Mouse (Mus musculus) lung, postnatal 14 days (tissue): Measurements from ENCODE around the gene Pgap1.

Source experiments
- DNase-seq: peaks from one replicate; pipeline ENCODE4 v3.0.0; 2021

The Pgap1 gene

DNA sequence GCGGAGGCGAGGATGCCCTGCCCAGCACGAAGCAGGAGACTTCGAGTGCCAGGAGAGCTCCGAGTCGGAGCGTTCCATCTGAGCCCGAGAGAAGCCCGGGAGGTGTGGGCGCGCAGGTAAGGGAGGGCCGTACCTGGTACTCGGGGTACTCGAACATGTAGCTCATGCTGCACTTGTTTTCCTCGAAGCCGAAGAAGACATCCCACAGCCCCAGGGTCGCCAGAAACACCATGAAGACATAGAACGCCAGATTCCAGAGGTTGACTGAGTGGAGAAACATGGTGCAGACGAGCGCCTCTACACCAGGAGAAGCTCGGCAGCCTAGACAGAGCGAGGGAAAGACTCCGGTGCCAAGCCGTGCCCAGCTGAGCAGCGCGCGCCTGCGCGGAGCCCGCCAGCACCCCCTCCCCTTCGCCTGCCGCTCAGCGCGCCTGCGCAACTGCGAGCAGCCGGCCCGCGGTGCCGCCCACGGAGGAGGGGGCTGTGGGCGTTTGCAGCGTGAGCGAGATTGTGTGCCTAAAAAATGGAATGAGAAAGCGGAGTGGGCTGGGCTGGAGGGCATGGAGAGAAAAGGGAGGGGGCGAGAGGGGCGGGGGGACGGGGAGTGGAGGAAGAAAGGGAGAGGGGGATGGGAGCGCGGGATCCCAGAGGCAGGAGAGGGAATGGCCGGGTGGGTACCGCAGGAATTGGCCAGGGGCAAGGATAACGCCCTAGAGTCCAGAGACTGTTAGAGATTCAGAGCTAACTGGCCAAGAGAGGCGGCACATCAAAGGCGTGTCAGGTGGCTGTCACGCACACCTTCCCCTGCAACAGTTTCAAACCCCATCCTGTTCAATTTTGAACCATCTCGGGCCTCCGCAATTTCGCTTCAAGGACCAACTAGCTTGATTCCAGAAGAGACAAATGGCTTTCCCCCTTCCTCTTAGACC is at the start of gene Pgap1:
Gene Pgap1 (minus strand): TSS at position 384 of the 929 bp plus-strand sequence.
- DNase-seq, result peak; percentile 89

DNA sequence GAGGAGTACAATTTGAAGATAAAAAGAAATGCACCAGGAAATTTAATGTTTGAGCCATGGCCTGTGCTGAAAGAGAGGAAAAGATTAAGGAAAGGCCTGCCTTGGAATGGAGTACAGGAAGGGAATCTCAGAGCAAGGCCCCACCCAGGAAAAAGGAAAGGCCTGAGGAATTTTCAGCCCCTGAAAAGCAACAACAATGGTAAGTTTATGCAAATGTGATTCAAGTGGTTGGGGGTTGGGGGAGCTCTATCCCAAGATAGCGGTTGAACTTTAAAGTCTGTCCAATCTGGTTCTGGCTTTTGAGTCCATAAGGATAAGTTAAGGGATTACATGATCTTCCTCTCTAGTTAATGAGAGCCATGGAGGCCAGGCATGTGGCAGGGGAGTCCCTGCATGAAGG is 49.5 kb upstream of the Pgap1 start:
- DNase-seq, result no peak

DNA sequence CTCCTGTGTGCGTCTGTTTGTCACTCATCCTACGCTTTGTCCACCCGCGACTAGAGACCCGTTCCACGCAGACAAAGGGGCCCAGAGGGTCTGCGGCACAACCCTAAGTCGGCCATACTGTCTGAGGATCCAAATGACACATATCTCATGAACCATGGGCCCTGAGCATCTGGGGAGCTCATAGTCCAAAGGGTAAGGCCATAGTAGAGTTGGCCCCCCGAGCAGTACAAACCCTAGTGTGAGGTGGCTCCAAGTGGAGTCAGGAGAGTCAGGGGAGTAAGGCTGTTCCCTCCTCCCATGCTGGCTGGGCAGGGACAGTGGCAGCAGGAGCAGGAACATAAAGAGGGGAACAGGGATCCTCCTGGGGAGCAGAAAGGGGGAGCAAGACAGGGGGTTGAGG is 44.2 kb upstream of the Pgap1 start:
- no peak for DNase-seq

DNA sequence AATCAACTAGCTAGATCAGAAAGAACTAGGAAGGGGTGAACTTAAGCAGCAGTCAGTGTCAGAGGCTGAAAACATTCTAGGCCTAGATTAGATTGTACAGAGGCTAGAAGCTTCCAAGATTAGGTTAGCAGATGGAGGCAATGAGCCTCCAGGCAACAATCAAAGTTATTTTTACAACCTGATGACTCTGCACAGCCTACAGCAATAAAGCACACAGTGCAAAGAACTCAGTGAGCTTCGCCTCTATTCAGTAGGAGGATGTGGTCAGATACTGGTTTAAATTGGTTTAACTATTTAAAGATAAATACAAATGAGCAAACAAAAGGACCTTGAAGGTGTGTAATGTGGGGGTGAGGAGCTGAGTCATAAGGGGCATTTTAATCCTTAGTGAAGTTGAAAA is 42.8 kb upstream of the Pgap1 start:
- no peak for DNase-seq

DNA sequence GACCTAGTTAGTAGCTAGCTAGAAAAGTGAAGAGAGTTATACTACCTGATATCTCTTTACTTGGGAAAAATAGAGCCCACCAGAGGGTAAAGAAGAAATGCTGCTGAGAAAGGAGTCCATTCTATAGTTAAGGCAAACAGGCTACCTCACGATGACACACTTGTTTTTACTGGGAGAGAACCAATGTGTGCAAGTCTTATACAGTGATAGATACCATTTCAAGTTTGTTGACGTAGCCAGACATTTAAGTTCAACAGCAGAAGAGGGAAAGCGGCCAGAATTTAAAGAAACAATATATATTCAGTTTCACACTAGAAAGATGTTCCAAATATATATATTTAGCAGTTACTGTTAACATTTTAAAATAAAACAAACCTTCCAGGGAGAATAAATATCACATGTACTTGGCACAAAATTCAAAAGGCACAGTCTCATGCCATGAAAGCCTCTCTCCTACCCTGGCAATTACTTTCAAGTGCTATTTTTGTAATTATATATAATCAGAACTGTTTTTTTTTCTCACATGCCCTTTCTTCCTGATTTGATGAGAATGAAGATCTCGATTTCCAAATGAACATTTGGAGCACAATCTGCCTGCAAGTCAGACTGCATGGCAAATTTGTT is 40.2 kb upstream of the Pgap1 start:
- DNase-seq, result no peak

DNA sequence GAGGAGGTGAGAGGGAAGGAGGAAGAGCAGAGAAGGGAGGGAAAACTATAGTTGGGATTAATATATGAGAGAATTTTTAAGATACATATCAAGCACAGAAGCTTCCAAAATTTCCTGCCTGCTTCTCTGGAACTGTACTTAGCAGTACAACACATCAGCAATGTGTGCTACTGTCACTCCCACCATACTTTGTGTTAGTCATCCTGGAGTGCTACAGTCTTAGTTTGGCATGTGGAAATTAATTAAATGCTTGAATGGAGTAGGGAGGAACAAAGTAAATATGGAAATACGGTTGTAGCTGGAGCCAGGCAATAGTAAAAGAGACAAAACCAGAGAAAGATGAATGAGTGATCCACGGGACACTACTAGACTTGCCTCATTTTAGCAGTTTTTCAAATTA is 38.7 kb upstream of the Pgap1 start:
- no peak for DNase-seq

DNA sequence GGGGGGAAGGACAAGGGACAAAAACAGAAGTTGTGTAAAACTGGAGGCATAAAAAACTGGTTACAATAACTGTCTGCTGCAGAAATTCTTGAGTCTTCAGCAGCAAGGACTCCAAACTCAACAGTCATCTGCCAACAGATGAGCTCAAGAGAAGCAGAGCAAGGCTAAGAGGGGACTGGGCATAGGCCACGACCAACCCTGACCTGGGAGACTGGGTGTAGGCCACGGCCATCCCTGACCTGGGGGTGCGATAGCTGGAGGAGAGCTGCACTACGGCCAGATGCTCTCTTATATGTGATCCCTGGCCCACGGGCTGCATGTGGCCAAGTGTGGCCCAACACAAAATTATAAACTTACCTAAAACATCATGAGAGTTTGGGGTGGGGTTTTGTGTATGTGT is 29.6 kb upstream of the Pgap1 start:
- no peak for DNase-seq

DNA sequence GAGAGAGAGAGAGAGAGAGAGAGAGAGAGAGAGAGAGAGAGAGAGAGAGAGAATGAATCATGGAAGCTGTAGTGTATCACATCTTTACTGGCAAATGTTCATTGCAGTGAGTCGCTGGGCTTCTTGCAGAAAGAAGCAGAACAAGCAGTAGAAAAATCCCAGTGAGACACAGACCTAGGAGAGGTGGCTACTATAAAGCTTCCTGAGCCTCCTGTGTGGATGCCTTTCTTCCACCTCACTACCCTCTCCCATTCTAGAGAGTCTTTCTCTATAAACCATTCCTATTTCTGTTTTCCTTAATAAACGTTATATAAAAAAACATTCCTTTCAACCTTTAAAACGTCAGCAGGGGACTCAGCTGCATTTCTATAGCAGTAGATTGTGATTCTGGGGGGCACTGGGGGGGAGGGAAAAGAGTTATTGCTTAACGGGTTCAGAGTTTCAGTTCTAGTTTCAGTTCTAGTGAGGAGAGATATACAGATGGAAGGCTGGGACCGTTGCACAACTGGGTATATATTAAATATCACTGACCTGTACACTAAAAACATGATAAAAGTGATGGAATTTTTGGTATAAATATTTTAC is 28.6 kb upstream of the Pgap1 start:
- no peak for DNase-seq

DNA sequence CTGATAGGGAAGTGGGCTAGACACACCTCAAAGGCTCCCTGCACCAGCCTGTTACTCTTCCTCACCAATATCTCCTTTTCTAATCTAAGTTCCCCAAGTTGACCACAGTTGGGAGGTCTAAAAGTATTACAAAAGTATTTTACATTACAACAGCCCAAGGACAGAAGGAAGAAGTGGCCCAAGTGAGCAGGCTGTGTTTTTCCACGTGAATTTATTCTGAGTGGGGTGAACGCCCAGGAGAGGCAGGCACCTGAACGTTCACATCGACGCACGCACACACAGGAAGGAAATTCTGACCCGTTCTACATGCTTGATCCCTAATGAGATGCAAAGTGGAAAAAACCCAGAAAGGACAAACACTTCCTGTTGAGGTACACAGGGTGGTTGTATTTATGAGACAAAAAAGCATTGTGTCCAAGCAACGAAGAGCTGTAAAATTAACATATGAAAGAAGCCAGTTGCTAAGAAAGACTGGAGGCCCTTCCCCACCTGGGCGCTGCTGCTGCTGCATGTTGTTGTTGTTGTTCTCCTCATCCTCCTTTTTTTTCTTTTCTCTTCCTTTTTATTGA is 27.9 kb upstream of the Pgap1 start:
- DNase-seq, result no peak

DNA sequence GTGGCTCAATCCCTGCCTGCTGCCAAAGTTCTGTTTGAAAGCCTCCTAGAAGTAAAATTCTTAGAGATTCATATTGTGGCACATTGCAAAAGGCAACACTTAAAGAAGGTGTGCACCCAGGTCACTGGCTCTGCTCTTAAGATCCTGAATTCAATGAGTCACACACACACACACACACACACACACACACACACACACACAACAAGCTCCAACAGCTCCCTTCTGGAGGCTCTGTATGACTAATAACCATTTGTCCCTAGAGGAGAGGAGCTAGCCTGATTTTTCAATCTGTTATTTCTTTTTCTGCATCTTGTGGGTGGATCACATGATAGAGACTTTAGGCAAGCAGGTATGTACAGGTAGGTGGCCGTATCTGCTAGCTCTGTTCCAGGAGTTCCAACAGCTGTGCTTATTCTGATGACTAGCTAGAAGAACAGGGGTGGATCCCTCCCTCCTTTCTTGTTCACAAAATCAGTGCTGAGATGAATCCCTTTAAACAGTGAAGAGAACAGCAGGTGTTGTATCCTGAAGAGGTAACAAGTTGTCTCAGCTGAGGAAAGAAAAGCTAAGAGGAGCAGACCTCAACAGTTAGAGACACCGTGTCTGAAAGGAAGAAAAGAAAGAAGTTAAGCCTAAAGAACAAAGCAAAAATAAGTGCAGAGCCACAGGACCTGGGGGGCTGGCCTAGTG is 27.2 kb upstream of the Pgap1 start:
- DNase-seq, result no peak

DNA sequence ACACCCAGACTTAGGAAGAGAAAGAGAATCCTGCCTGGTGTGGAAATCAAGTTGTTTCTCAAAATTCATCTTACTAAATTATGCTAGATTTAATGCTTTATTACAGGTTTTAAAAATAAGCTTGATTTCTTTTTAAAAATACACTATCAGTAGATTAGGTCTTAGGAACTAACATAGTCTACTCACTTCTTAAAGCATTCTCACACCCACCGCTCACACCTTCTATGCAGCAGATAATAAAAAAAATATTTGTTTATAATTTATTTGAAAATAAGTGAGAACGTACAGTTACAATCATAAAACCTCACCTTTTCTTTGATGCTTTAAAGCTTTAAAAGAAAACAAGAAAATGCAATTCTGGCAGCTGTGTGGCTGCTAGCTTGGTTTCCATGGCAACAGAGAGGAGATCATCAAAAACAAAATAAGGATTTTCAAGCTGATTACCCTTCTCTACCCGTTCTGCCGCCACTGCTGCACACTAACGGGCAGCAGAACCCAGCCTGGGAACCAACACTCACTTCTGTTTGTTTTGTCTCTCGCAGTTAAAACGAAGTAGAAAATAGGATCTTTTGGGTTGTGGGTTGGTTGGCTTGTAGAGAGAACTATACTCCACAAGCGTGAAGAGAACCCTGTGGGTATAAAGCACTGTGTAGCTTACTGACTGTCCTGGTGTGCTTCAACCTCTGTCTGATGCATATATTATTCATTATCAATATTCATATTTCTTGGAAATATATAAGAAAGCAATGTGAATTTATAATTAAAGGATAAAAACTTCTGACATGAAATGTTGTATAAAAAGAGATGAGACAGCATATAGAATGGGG is 21.1 kb upstream of the Pgap1 start:
- no peak for DNase-seq

DNA sequence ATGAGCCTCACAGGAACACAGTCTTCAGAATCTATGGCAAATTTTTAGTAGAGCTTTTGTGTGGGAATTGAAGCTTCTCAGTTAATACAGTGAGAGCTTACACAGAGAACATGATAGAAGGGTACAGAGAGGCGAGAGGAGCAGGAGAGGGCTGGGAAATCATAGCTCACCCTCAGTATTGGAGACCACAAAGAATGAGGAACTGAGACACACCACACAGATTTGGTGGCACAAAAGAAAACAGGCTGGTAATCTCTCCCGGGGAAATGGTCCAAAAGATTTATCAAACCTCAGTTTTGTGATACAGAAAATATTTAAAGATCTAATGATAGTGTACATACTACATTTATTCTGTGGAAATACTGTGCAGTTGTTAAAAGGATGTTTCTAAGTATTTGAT is 11.6 kb upstream of the Pgap1 start:
- no peak for DNase-seq

DNA sequence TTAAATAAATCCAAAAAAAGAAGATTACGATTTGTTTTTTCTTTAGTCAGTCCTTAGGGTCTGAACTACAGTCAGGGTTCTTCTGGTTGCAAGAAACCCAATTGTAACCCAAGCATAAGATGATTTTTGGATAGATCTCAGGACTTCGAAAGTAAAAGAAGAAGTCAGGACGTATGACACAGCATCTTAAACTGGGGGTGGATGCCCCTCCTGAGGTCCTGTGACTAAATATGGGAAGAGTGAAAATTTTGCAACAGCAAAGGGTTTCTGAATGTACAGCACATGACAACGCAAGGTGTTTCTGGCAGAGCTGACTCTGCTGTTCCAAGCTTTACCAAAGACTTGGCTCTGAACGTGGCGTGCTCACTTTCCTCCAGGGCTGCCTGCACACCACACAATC is 6.4 kb upstream of the Pgap1 start:
- DNase-seq, result no peak

DNA sequence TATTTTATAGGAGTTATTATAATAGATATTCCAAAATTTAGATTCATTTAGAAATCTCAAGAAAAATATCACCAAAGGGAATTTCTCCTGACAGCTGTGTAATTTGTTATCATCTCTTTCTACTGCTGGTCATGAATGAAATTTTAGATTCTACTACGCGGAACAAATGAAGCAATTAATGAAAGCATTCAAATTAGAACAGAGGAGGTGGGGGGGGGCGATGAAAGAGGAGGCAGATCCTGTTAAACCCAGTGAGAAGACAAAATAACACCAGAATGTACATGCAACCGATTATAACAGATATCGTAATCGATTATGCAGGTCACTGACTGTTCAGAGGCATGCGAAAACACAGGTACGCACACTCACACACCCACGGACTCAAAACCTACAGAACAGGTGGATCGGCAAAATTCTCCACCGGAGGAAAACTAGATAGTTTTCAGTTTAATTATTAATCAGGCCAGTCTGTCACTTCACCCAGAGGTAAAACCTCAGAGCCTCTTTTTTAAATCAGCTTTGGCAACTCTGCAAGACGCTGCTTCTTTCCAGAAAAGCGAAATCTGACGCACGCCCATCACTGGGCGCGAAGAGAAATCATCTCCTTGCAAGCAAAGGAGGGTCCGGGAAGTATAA is 780 bp downstream of the Pgap1 start:
- DNase-seq, result no peak

DNA sequence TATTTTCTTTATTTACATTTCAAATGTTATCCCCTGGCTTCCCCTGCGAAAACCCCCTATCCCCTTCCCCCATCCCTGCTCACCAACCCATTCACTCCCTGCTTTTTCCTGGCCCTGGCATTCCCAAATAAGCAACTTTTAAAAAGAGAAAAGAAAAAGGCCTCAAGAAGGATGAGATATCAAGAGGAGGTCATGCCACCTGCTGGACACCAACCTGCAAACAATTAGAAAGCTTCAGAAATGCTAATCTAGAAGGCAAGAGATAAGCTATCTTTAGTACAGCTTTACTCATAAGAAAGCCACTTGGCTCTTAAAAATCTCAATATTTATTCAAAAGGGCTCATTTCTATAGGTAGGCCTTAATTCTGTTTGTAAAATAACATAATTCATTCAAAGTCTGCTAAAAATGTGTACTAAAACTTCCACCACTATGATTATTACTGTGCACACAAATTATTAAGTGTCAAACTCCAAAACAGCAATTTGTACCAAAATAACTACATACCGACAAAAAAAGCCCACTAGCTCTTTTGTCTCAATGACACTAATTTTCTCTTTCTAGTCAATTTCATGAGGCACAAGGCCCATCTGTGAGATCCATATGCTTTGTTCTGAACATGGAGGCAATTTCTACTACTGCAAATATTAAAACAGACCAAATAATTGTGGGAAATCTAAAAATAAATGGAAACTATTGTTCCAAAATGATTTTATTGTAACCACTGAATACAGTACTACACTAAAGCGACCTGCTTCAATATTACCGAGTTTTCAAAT is 1.9 kb downstream of the Pgap1 start:
- DNase-seq, result no peak

DNA sequence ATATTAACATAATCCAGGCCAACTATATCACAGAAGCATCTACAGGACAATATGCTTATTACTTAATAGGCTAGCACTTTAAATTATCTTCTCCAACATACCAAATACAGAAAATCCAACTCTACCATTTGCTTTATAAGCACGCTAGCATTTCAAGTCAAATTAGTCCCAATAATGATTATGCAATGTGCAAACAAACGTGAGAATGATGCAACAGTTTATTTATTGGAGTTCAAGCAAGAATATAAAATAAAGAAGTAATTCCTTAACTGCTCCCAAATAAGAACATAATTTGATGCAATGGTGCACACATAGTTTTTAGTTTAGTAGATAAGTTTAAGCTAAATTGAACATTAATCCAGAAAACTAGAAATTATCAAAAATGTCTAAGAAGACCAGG is 4.9 kb downstream of the Pgap1 start:
- no peak for DNase-seq

DNA sequence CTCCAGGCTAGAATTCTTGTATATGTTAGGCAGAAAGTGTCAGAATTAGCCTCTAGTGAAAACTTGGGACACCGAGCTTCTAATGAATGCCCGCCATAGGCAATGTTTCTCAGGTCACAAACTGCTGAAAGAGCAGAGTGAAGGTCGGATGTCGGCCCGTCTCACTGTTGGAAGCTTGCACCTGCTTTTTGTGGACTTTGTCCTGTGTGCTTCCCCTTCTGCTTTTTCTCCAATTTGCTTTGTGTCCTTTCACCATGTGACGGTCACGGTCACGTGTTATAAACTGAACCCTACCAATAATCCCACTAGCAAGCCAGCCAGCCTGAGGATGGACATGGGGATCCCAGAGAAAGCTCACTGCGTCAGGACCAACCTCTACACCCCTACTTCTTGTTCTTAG is 12.3 kb downstream of the Pgap1 start:
- no peak for DNase-seq

DNA sequence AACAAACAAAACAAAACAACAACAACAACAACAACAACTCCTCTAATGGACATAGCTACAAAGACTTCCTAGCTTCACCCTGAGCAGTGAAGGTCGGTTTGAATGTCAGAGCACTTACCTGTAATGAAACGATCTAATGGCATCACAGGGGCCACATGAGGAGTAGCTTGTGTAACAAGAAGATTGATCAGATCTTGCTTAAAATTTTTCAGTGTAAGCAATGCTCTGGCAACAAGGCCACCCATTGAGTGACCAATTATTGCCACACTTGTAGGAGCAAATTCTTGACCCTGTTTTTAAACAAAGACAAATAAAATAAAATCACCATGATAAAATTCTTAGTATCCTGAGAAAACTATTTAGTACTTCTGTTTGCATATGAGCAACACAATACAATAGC is 14.6 kb downstream of the Pgap1 start:
- DNase-seq, result no peak

DNA sequence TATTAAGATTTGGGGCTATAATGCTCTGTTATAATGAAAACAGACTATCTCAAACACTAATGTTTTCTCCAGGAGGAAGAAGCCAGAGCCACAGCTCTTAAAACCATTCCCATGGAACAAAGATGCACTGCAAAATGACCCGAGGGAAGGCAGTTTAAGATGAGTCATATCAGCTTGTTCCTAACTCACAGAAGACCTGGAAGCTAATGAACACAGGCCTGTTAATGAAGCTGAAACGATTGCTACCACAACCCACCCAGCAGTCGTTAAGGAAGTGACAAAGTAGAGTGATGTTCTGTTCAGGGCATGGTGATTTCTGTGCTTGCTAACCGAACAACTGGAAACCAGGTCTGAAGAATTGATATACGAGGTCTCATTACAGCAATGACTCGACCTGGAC is 26.3 kb downstream of the Pgap1 start:
- no peak for DNase-seq

DNA sequence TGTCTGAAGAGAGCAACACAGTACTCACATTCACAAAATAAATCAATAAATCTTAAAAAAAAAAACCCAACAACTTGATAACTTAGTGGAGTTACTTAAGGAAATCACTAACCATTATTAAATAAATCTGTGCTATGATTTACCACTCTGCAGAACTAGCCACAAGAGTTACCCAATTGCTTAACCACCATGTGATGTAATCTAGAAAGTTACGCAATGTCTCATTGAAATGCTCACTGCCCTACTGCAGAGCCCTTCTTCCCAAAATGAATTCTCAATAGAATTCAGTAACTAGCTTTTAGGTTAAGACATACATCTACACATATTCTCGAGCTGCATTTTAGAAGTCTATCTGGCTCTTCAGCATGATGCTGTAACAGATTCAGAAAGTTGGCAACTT is 33.8 kb downstream of the Pgap1 start:
- DNase-seq, result peak; percentile 4

DNA sequence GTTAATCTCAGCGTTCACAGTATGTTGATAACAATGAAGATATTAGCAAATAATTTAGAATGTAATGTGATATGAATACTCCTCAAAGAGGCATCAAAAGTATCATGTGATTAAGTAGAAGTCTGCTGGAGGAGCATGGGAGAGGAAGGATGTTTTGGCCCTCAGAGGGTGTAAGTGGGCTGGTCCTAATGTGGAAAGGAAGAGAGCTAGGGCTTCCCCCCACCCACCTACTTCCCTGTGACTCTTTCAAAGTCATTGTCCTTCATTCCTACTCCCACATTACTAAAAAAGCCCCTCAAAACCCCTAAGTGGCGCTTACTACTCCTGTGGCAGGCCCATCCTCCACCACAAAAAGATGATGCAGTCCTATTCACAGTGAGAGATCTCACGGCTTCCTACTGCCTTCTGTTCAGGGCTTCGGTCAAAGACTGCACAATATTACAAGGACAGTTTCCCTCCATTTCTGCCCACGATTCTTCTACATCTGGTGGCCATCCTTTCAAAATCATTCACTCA is 37.4 kb downstream of the Pgap1 start:
- no peak for DNase-seq
